Mouse (Mus musculus): ENCODE measurements around the gene Kcnj10. TPM values are rescaled to one million over a fixed set of nuclear protein-coding genes. Genes with fewer than 3 reads are reported as not detected.

Gene Kcnj10
- polyA plus RNA-seq, 1 experiment, result not detected

- peaks cover 12% of the 10 kb centered on the region for H3K27me3 ChIP-seq (ENCODE audit: control insufficient read depth, insufficient read depth, insufficient read length)
- no peaks in the 10 kb centered on the region for H3K79me2 ChIP-seq (ENCODE audit: control insufficient read depth, insufficient read depth)
- no peak for TF ChIP-seq TCF3 (IDR thresholded peaks at IDR 0.05; ENCODE audit: insufficient read length, low read depth)
- no peak for TF ChIP-seq MYOD1 (IDR thresholded peaks at IDR 0.05; ENCODE audit: control insufficient read depth in 1 of 3, insufficient read length in 2 of 3, low read depth in 2 of 3)
- no peak for TF ChIP-seq REST (IDR thresholded peaks at IDR 0.05; ENCODE audit: insufficient read depth, insufficient read length)
- TF ChIP-seq TCF12 (IDR thresholded peaks at IDR 0.05; ENCODE audit: insufficient read depth, poor library complexity, severe bottlenecking), result no peak
- TF ChIP-seq E2F4 (IDR thresholded peaks at IDR 0.05; ENCODE audit: insufficient read depth), result no peak
- TF ChIP-seq MYOG (IDR thresholded peaks at IDR 0.05; ENCODE audit: control insufficient read depth in 1 of 3, insufficient read depth in 1 of 3, insufficient read length in 2 of 3, low read depth in 2 of 3), result no peak
- no peak for TF ChIP-seq MAX (IDR thresholded peaks at IDR 0.05; ENCODE audit: low read depth)
- no peak for TF ChIP-seq USF1 (IDR thresholded peaks at IDR 0.05; ENCODE audit: low read depth)
- no peak for TF ChIP-seq POLR2AphosphoS2 (IDR thresholded peaks at IDR 0.05; ENCODE audit: insufficient read length, low read depth)
- no peak for TF ChIP-seq POLR2A (IDR thresholded peaks at IDR 0.05; ENCODE audit: insufficient read length, low read depth)
- no peak for TF ChIP-seq SRF (IDR thresholded peaks at IDR 0.05; ENCODE audit: control insufficient read depth, insufficient read length, low read depth)
- TF ChIP-seq CEBPB (IDR thresholded peaks at IDR 0.05; ENCODE audit: insufficient read depth, poor library complexity, severe bottlenecking), result no peak
- no peak overlapping the region for H3K4me2 ChIP-seq (ENCODE audit: low read depth)
- no peak overlapping the region for H3ac ChIP-seq (ENCODE audit: control insufficient read depth, insufficient read length)
- H3K4me3 ChIP-seq, result no peak overlapping the region
- no peaks in the 10 kb centered on the region for H3K36me3 ChIP-seq (ENCODE audit: control insufficient read depth, insufficient read depth)
These were observed 12.5 kb upstream of the Kcnj10 start for GRCm38 (mm10) chr1:172328461-172328860.

- H3K4me2 ChIP-seq (ENCODE audit: low read depth), result no peak within 1 kb of the TSS
- peaks cover 18% of the 10 kb centered on the region for H3K27me3 ChIP-seq (ENCODE audit: control insufficient read depth, insufficient read depth, insufficient read length)
- no peak within 1 kb of the TSS for H3ac ChIP-seq (ENCODE audit: control insufficient read depth, insufficient read length)
- no peak within 1 kb of the TSS for H3K4me3 ChIP-seq
- no peaks in the 10 kb centered on the region for H3K36me3 ChIP-seq (ENCODE audit: control insufficient read depth, insufficient read depth)
- H3K79me2 ChIP-seq (ENCODE audit: control insufficient read depth, insufficient read depth), result no peaks in the 10 kb centered on the region
- TF ChIP-seq CEBPB (IDR thresholded peaks at IDR 0.05; ENCODE audit: insufficient read depth, poor library complexity, severe bottlenecking) (no peak), REST (IDR thresholded peaks at IDR 0.05; ENCODE audit: insufficient read depth, insufficient read length) (no peak), USF1 (IDR thresholded peaks at IDR 0.05; ENCODE audit: low read depth) (no peak), MYOD1 (IDR thresholded peaks at IDR 0.05; ENCODE audit: control insufficient read depth in 1 of 3, insufficient read length in 2 of 3, low read depth in 2 of 3) (no peak), MYOG (IDR thresholded peaks at IDR 0.05; ENCODE audit: control insufficient read depth in 1 of 3, insufficient read depth in 1 of 3, insufficient read length in 2 of 3, low read depth in 2 of 3) (no peak), SRF (IDR thresholded peaks at IDR 0.05; ENCODE audit: control insufficient read depth, insufficient read length, low read depth) (no peak), MAX (IDR thresholded peaks at IDR 0.05; ENCODE audit: low read depth) (no peak), POLR2A (IDR thresholded peaks at IDR 0.05; ENCODE audit: insufficient read length, low read depth) (no peak), TCF12 (IDR thresholded peaks at IDR 0.05; ENCODE audit: insufficient read depth, poor library complexity, severe bottlenecking) (no peak), E2F4 (IDR thresholded peaks at IDR 0.05; ENCODE audit: insufficient read depth) (no peak), POLR2AphosphoS2 (IDR thresholded peaks at IDR 0.05; ENCODE audit: insufficient read length, low read depth) (no peak), TCF3 (IDR thresholded peaks at IDR 0.05; ENCODE audit: insufficient read length, low read depth) (no peak)
These were observed 11.9 kb upstream of the Kcnj10 start, which contains the start of gene Kcnj9 for GRCm38 (mm10) chr1:172329131-172329530. Gene Kcnj9, minus strand, starts transcription at chr1:172329318.

GRCm38 (mm10) chr1:172329616-172330015 is 11.4 kb upstream of the Kcnj10 start:
- Histone ChIP-seq H3K27me3 (ENCODE audit: control insufficient read depth, insufficient read depth, insufficient read length) (peaks cover 20% of the 10 kb centered on the region), H3ac (ENCODE audit: control insufficient read depth, insufficient read length) (no peak overlapping the region), H3K36me3 (ENCODE audit: control insufficient read depth, insufficient read depth) (no peaks in the 10 kb centered on the region), H3K79me2 (ENCODE audit: control insufficient read depth, insufficient read depth) (no peaks in the 10 kb centered on the region), H3K4me3 (no peak overlapping the region), H3K4me2 (ENCODE audit: low read depth) (no peak overlapping the region)
- no peak for TF ChIP-seq TCF12 (IDR thresholded peaks at IDR 0.05; ENCODE audit: insufficient read depth, poor library complexity, severe bottlenecking)
- no peak for TF ChIP-seq USF1 (IDR thresholded peaks at IDR 0.05; ENCODE audit: low read depth)
- TF ChIP-seq POLR2A (IDR thresholded peaks at IDR 0.05; ENCODE audit: insufficient read length, low read depth), result no peak
- TF ChIP-seq REST (IDR thresholded peaks at IDR 0.05; ENCODE audit: insufficient read depth, insufficient read length), result no peak
- no peak for TF ChIP-seq POLR2AphosphoS2 (IDR thresholded peaks at IDR 0.05; ENCODE audit: insufficient read length, low read depth)
- TF ChIP-seq E2F4 (IDR thresholded peaks at IDR 0.05; ENCODE audit: insufficient read depth), result no peak
- TF ChIP-seq MAX (IDR thresholded peaks at IDR 0.05; ENCODE audit: low read depth), result no peak
- no peak for TF ChIP-seq MYOG (IDR thresholded peaks at IDR 0.05; ENCODE audit: control insufficient read depth in 1 of 3, insufficient read depth in 1 of 3, insufficient read length in 2 of 3, low read depth in 2 of 3)
- no peak for TF ChIP-seq CEBPB (IDR thresholded peaks at IDR 0.05; ENCODE audit: insufficient read depth, poor library complexity, severe bottlenecking)
- TF ChIP-seq SRF (IDR thresholded peaks at IDR 0.05; ENCODE audit: control insufficient read depth, insufficient read length, low read depth), result no peak
- TF ChIP-seq MYOD1 (IDR thresholded peaks at IDR 0.05; ENCODE audit: control insufficient read depth in 1 of 3, insufficient read length in 2 of 3, low read depth in 2 of 3), result no peak
- no peak for TF ChIP-seq TCF3 (IDR thresholded peaks at IDR 0.05; ENCODE audit: insufficient read length, low read depth)

GRCm38 (mm10) chr1:172331422-172331947 is 9.5 kb upstream of the Kcnj10 start:
- H3K4me3 ChIP-seq, result no peak overlapping the region
- TF ChIP-seq POLR2A (IDR thresholded peaks at IDR 0.05; ENCODE audit: insufficient read length, low read depth), result no peak
- no peak for TF ChIP-seq MYOD1 (IDR thresholded peaks at IDR 0.05; ENCODE audit: control insufficient read depth in 1 of 3, insufficient read length in 2 of 3, low read depth in 2 of 3)
- no peak for TF ChIP-seq TCF12 (IDR thresholded peaks at IDR 0.05; ENCODE audit: insufficient read depth, poor library complexity, severe bottlenecking)
- no peak for TF ChIP-seq REST (IDR thresholded peaks at IDR 0.05; ENCODE audit: insufficient read depth, insufficient read length)
- TF ChIP-seq POLR2AphosphoS2 (IDR thresholded peaks at IDR 0.05; ENCODE audit: insufficient read length, low read depth), result no peak
- no peak for TF ChIP-seq MAX (IDR thresholded peaks at IDR 0.05; ENCODE audit: low read depth)
- TF ChIP-seq USF1 (IDR thresholded peaks at IDR 0.05; ENCODE audit: low read depth), result no peak
- no peak for TF ChIP-seq MYOG (IDR thresholded peaks at IDR 0.05; ENCODE audit: control insufficient read depth in 1 of 3, insufficient read depth in 1 of 3, insufficient read length in 2 of 3, low read depth in 2 of 3)
- TF ChIP-seq CEBPB (IDR thresholded peaks at IDR 0.05; ENCODE audit: insufficient read depth, poor library complexity, severe bottlenecking), result no peak
- TF ChIP-seq TCF3 (IDR thresholded peaks at IDR 0.05; ENCODE audit: insufficient read length, low read depth), result no peak
- TF ChIP-seq E2F4 (IDR thresholded peaks at IDR 0.05; ENCODE audit: insufficient read depth), result no peak
- TF ChIP-seq SRF (IDR thresholded peaks at IDR 0.05; ENCODE audit: control insufficient read depth, insufficient read length, low read depth), result no peak
- no peaks in the 10 kb centered on the region for H3K36me3 ChIP-seq (ENCODE audit: control insufficient read depth, insufficient read depth)
- no peaks in the 10 kb centered on the region for H3K79me2 ChIP-seq (ENCODE audit: control insufficient read depth, insufficient read depth)
- H3ac ChIP-seq (ENCODE audit: control insufficient read depth, insufficient read length), result no peak overlapping the region
- peaks cover 30% of the 10 kb centered on the region for H3K27me3 ChIP-seq (ENCODE audit: control insufficient read depth, insufficient read depth, insufficient read length)
- H3K4me2 ChIP-seq (ENCODE audit: low read depth), result no peak overlapping the region

Measured in myocyte (in vitro differentiated cells).